Mouse (Mus musculus) adrenal gland (tissue): Measurements from ENCODE around the gene C8a.

Source experiments
- intact Hi-C: fragments of 180-260 bp; cut with DNase I; formaldehyde crosslinking; loops from one replicate; pipeline ENCODE4 v1.15.1; 2025

C8a gene

DNA sequence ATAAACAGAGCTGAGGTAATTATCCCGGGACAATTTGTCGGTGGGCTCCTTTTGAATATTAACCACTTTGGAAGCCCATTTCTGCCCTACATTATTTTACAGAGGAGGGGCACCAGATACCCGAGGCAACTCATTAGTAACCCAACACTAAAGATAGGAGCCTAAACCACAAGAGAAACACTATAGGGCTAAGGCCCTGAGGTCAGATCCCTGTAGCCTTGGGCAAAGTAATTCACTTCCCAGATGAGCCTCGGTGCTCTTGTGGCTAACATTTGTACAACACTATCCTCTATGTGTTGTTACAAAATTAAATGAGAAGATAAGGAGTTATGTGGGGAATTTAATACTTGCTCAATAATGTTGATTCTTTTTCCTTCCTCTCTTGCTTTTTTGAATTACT, 32.7 kb downstream of the C8a start:
- intact Hi-C loops: no loop called here

DNA sequence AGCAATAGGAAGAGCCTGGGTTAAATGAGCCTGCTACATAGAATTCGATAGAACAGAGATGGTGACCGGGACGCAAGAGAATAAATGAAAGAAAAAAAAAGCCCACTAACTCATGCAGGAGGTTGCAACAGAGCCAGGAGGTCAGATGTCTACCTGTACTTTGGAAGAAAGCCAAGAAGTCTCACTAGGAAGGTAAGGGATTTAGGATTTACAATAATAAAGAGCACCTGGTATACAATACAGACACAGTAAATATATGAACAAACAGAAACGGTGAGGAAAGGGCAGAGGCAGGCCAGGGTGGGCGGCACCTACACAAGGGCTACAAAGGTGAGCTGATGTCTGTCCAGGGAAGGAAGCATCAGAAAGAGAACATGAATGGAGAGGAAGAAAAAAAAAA, 34.0 kb downstream of the C8a start:
- intact Hi-C loops: no loop called here

DNA sequence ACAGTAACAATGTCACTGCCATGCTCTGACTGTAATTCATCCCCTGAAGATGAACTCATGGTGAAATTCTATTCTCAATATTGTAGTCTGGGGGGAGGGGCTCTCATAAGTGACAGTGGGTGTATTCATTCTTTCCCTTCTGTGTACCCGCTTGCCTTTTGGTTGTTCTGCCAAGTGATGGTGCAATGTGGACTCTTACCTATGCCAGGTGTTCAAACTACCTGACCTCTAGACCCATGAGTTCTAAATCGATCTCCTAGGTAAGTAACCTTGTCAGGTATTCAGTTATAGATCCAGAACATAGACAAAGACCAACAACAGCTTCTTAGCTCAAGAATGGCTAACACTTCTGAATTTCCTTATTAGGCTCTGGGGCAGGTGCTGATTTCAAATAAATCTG, 37.9 kb downstream of the C8a start:
- intact Hi-C loops: no loop called here

DNA sequence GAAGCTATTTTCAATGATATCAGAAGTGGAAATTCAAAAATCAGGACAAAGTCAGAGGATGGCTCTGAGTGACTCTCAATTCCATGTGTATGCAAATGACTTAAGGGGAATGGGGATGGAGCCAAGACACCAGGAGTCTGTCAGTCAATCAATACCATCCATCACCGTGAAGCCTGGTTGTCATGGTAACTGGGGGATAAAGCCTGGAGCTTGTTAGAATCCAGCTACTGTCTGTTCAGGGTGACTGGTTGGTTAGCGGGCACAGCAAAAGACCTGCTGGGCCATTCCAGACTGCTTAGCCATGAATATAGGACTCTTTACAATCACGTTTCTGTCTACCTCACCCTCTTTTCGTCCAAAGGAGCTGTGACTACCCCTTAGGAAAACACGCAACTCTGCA, 41.1 kb downstream of the C8a start:
- intact Hi-C loops: no loop called here

DNA sequence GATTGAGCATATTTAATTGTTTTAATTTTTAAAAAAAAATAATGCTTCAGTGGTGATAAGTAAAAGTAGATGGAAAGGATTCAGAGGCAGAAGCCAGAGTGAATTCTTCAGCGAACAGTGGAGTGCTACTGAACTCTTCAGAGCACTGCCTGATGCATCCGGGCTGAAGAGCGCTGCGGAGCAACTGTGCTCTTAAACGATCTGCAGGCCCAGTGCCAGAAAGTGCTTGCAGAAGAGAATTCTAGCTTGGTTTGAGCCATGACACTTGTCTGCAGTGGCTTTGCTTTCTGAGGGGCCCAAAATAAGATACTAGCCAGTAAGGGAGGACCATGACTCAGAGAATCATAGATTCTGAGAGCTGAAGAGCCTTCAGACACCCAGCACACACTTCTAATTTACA, 47.3 kb downstream of the C8a start:
- intact Hi-C loops: no loop called here

DNA sequence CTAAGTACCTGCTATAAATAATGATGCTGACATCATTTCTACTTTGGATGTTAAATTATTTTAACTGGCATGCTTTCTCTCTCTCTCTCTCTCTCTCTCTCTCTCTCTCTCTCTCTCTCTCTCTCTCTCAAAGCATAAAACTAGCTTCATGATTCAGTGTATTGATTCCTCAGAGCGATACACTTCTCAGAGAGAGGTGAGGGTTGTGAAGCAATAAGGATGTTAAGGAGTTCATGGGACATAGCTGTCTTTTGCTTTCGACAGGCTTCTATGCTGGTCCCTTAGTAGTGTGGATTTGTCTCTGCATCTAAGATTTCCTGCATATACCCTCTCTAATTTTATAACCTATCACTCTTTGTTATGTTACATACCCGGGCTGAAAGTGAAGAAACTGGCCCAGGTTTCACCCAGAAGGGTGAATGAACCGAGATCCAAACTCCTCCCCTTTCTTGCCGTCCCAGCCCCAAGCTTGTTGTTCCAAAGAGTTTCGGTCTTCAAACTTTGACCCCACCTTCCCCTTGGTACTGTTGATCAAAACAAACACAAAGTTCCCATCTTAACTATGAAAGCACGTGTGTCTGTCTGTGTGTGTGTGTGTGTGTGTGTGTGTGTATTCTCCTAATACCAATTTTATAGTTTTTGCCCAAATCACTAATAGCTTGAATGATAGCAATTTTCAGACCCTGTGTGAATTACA, 51.7 kb downstream of the C8a start:
- intact Hi-C loops: no loop called here

DNA sequence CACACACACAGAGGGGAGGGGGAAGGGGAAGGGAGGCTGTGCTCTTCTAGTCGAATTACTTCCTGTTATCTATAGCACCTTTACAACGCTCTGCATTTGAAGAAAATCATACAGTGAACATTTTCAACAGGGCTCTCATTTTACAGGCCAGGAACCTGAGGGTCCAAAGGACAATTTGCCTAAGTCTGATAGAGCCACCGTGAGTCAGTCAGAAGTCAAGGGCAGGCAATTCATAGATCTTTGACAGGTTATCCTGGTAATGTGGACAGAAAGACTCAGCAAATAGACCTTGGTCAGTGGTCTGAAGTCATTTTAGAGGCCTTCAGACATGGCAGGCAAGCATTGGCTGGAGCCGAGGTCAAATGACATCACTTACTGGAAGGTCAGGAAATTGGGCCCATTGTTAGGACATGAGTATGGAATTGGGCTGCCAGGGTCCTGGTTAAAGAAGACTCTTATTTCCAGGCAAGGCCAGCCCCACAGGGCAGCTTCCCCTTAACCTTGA, 52.5 kb downstream of the C8a start:
- intact Hi-C loops: no loop called here

DNA sequence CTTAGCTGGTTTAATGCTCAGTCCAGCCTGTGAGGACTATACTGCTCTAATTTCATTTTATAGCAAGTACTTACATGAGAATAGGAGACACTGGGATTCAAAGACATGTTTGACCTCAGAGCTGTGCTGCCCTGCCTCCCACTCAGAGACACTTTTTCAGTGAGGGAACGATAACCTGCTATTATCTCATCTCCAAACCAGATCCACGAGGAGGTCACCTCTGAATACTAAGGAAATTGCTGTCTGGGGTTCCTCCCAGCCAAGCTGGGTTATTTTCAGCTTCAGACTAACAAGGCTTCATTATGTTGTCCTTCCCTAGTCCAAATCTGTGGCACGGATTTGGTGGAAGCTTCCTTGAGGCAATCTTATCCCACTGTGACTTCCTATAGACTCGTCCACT, 56.3 kb downstream of the C8a start:
- intact Hi-C loops: loop anchor here (5.0 kb wide), 1 partner anchor 98 kb away; no protein-coding TSS in a partner anchor

DNA sequence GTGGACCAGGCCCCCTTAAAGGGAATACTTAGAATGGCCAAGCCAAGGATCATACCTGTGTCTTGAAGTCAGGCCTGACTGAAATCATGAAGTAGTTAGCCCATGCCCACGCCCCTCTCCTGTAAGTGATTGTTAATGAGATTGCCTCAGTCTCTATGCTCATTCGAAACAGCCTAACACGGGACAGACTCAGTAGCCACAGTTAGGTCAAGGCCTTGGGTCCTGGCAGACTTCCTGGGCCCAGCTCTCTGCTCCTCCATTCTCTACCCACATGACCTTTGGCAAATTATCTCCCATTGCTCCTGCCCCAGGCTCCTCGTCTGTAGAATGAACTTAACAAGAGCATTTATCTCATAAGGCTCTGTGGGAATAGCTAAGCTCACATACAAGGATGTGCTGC, 57.2 kb downstream of the C8a start:
- intact Hi-C loops: loop anchor here (5.0 kb wide), 1 partner anchor 97 kb away; no protein-coding TSS in a partner anchor

GRCm38 (mm10) chr4:104817509-104817908, 58.7 kb downstream of the C8a start:
- intact Hi-C loops: loop anchor here (5.0 kb wide), 1 partner anchor 95 kb away; no protein-coding TSS in a partner anchor

DNA sequence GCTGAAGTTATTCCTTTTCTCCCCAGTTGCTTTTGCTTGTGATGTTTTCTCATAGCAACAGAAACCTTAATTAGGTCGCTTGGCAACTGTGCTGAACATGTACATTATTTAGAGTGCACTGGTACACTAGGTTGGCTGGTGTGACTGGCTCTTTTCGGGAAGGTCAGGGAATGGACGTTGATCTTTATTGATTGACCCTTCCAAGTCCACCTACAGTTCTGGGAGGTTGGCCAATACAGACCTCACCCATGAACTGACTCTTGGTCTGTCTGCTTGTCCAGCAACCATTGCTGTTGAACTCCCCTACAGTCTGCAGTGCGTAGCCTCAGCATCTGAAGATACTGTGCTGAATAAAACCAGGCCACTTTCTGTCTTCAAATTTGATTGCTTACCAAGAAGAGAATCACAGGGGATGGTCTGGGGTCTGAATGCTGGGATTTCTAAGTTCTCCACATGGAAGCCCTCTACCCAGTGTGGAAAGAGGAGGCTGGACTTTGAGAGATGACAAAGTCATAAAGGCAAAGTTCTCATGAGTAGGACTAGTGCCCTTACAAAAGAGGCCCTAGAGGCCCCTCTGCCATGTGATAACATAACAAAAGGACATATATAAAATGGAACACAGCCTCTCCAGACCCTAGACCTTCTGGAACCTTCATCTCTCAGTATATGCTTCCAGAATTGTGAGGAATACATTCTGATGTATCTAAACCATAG, 59.5 kb downstream of the C8a start:
- intact Hi-C loops: loop anchor here (5.0 kb wide), 1 partner anchor 94 kb away; no protein-coding TSS in a partner anchor

DNA sequence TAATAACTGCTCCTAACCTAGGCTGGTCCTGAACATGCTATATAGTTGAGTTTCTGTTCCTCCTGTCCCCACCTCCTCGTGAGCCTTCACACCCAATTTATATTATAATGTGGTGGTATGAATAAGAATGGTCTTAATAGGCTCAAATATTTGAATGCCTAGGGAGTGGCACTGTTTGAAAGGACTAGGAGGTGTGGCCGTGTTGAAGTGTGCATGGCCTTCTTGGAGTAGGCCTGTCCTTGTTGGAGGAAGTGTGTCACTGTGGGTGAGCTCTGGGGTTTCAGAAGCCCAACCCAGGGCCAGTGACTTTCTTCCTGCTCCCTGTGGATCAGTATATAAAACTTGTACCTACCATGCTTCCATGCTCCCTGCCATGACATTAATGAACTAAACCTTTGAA, 62.6 kb downstream of the C8a start:
- intact Hi-C loops: no loop called here

- intact Hi-C loops: no loop called here
Observed at GRCm38 (mm10) chr4:104810710-104811286, 65.4 kb downstream of the C8a start.

DNA sequence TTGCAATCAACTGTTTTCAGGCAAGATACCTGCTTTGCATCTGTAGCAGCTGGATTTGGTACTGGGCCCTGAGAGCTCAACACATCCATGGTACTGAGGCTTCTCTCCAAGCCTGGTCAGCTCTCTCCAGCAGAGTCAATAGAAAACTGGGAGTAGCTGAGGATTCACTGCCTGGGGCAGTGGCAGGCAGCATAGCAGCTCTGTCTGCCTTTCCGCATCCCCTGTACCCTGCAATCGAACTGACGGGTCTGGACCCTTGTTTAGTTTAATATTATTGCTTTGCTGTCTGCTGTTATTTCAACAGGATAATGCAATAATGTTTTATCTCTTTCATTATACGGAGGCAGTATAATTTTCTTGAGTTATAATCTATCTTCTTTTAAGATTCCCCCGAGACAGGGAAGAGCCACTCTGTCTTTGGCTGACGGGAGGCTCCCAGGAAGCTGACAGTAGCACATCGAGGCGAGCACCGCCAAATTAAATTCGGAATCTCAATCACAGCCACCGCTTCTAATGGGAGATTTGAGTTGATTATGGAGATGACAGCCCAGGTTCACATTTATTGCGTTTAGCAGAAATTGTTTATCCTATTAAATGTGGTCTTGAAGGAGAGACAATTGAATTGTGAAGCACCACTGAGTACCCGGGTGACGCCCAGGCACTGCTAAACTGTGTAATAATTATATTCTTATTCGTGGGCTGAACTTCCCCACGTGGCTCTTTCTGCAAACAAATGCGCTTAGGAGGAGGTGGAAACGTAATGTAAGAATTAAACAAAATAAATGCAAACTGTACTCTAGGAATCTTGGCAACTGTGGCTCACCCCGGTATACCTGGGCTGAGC, 70.6 kb downstream of the C8a start:
- intact Hi-C loops: no loop called here

DNA sequence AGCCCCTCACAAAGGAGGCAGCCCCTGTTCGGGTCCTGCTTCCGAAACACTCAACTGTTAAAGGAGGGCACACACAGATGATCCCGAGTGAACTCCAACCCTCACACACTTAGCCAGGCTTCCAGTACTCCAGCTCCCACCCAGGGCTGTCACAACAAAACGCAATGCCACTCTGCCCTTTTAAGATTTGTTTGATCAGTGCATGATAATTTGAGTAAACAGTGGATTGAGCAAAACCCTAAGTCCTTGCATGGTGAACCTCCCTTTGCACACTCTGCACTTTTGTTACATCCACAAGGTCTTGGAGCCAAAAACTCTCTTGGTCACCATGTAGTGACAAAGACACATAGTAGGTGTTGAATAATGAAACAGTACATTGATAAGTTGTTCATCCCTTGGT, 72.1 kb downstream of the C8a start:
- intact Hi-C loops: no loop called here

DNA sequence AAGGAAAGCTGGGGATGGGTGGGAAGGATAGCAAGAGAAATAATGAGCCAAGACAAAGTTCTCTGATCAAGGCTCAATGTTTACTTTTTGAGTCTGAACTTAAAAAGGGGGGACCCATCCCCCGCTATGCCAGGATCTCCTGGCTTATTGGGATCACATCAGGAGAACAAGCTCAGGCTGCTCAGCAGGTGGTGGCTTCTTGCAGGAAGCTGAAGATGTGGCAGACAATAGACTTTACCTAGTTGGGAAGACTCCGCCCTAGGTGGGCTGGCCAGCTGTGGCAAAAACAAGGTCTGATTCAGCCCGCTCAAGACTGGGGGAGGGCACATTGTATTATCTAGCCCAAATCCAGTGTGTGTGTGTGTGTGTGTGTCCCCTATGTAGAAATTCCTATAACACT, 74.6 kb downstream of the C8a start:
- intact Hi-C loops: no loop called here

- intact Hi-C loops: no loop called here
Observed at GRCm38 (mm10) chr4:104798951-104799350, 77.2 kb downstream of the C8a start.

DNA sequence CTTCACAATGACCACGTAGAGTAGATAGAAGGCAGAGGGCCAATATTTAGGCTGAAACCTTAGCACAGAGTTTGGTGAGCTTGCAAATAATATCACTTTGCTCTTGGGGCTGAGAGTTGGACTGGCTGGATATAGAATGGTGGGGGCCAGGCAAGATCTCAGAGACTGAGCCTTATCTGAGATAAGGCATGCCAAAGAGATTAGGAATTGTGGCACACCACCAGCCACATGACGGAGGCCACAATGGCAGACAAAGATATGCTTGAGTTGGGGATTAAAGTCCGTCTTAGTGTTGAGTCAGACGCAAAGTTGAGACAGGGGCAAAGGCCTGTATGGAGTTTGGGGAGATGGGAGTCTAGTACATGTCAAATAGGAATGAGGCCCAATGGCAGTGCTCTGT, 84.1 kb downstream of the C8a start:
- intact Hi-C loops: no loop called here

- intact Hi-C loops: no loop called here
Observed at GRCm38 (mm10) chr4:104782346-104782745, 93.9 kb downstream of the C8a start.

GRCm38 (mm10) chr4:104781441-104781840, 94.8 kb downstream of the C8a start:
- intact Hi-C loops: no loop called here

- intact Hi-C loops: no loop called here
Observed at GRCm38 (mm10) chr4:104779460-104779859, 96.7 kb downstream of the C8a start.
